In the genomic region with DNA sequence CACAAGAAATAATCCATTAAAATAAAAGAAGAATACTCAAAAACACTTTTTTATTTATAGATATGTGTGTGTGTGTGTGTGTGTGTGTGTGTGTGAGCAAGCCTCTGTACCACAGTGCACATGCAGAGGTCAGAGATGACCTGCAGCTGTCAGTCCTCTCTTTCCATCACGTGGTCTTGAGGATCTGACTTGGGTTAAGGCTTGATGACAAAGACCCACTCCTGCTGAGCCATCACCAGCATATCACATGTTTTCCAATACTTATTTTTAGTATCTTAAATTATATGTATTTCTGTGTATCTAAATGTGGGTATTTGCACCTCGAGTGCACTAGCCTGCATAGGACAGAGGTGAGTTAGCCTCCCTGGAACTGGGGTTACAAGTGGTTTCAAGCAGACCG, we compare ENCODE assay signal across 24 mouse cellular contexts. TPM values are rescaled to one million over a fixed set of nuclear protein-coding genes. Genes with fewer than 3 reads are reported as not detected.
DNase-seq lines count a peak whose midpoint lies in the region; ATAC-seq and TF ChIP-seq lines count a peak whose summit lies in the region.
"Had no signal": no experiment of that assay in that cellular context is flagged by ENCODE, and none has a peak within 500 bp of the region (broad histone marks: within the 10 kb centered on the region; RNA-seq: fewer than 3 reads in every experiment).

No protein-coding gene starts in this region.

- ATAC-seq in kidney, embryonic 15.5 days (replicated peaks; ENCODE audit: low FRiP score): no peak
- no peak for ATAC-seq in liver, embryonic 16.5 days (ENCODE audit: low read depth)
- no peak for ATAC-seq in liver, embryonic 12.5 days
- ATAC-seq: forebrain, postnatal 0 days; intestine, postnatal 0 days; midbrain, embryonic 13.5 days had no signal

- H3K9me3 ChIP-seq in kidney, embryonic 15.5 days (replicated peaks): no peaks in the 10 kb centered on the region
- no peaks in the 10 kb centered on the region for H3K9me3 ChIP-seq in liver, embryonic 16.5 days (replicated peaks; ENCODE audit: control insufficient read depth, low read length)
- no peaks in the 10 kb centered on the region for H3K9me3 ChIP-seq in liver, embryonic 12.5 days (replicated peaks)
- H3K9me3 ChIP-seq: embryonic facial prominence, embryonic 13.5 days; forebrain, embryonic 12.5 days; limb, embryonic 13.5 days; midbrain, embryonic 13.5 days had no signal

- WGBS in kidney, embryonic 15.5 days: 34% methylated on average over 3 of the region's 3 CpGs
- WGBS in liver, embryonic 16.5 days (ENCODE audit: insufficient replicate concordance): 69% methylated on average over 3 of the region's 3 CpGs
- 75% methylated on average over 3 of the region's 3 CpGs for WGBS in liver, embryonic 12.5 days (ENCODE audit: insufficient replicate concordance)

- H3K36me3 ChIP-seq in kidney, embryonic 15.5 days: peaks cover 75% of the 10 kb centered on the region
- H3K36me3 ChIP-seq in liver, embryonic 16.5 days (ENCODE audit: control insufficient read depth, insufficient read depth): peaks cover 24% of the 10 kb centered on the region
- H3K36me3 ChIP-seq in liver, embryonic 12.5 days: peaks cover 90% of the 10 kb centered on the region

- H3K9ac ChIP-seq in kidney, embryonic 15.5 days: no peak overlapping the region
- H3K9ac ChIP-seq in liver, embryonic 16.5 days (ENCODE audit: low read depth, low read length): no peak overlapping the region
- no peak overlapping the region for H3K9ac ChIP-seq in liver, embryonic 12.5 days
- H3K9ac ChIP-seq: embryonic facial prominence, embryonic 13.5 days; forebrain, embryonic 12.5 days; forebrain, postnatal 0 days; hindbrain, embryonic 14.5 days; limb, embryonic 13.5 days; midbrain, embryonic 13.5 days had no signal

- no peak overlapping the region for H3K4me2 ChIP-seq in kidney, embryonic 15.5 days
- H3K4me2 ChIP-seq in liver, embryonic 16.5 days (ENCODE audit: low read depth, low read length): no peak overlapping the region
- H3K4me2 ChIP-seq in liver, embryonic 12.5 days: no peak overlapping the region
- H3K4me2 ChIP-seq: embryonic facial prominence, embryonic 13.5 days; forebrain, embryonic 12.5 days; heart, embryonic 11.5 days; hindbrain, embryonic 14.5 days; limb, embryonic 13.5 days; midbrain, embryonic 13.5 days had no signal

- H3K27me3 ChIP-seq in kidney, embryonic 15.5 days: no peaks in the 10 kb centered on the region
- no peaks in the 10 kb centered on the region for H3K27me3 ChIP-seq in liver, embryonic 16.5 days (ENCODE audit: control insufficient read depth, insufficient read depth, low read depth, low read length)
- H3K27me3 ChIP-seq in liver, embryonic 12.5 days (replicated peaks): no peaks in the 10 kb centered on the region
- H3K27me3 ChIP-seq: embryonic facial prominence, embryonic 13.5 days; forebrain, embryonic 12.5 days; limb, embryonic 13.5 days; midbrain, embryonic 13.5 days; Patski had no signal

- peak overlapping the region; percentile 78 for H3K27ac ChIP-seq in kidney, embryonic 15.5 days
- peak overlapping the region; percentile 83 for H3K27ac ChIP-seq in liver, embryonic 16.5 days (ENCODE audit: low read length)
- H3K27ac ChIP-seq in liver, embryonic 12.5 days: no peak overlapping the region
- peak overlapping the region; percentile 62 for H3K27ac ChIP-seq in embryonic fibroblast, embryonic 13.5 days (ENCODE audit: insufficient read depth, low read length)
- H3K27ac ChIP-seq: forebrain, embryonic 12.5 days; hindbrain, embryonic 14.5 days; limb, embryonic 13.5 days; midbrain, embryonic 13.5 days had no signal

- H3K4me3 ChIP-seq in kidney, embryonic 15.5 days (replicated peaks): no peak overlapping the region
- H3K4me3 ChIP-seq in liver, embryonic 16.5 days (ENCODE audit: low read depth, low read length): no peak overlapping the region
- H3K4me3 ChIP-seq in liver, embryonic 12.5 days: no peak overlapping the region
- no peak overlapping the region for H3K4me3 ChIP-seq in embryonic fibroblast, embryonic 13.5 days (ENCODE audit: insufficient read depth, low read length)
- H3K4me3 ChIP-seq: embryonic facial prominence, embryonic 13.5 days; erythroblast, embryonic 14.5 days; forebrain, embryonic 12.5 days; limb, embryonic 13.5 days; midbrain, embryonic 13.5 days had no signal

- no peak for TF ChIP-seq CTCF in embryonic fibroblast, embryonic 13.5 days (IDR thresholded peaks at IDR 0.05; ENCODE audit: borderline replicate concordance, insufficient read depth, low read length)

- no peak for TF ChIP-seq POLR2A in embryonic fibroblast, embryonic 13.5 days (IDR thresholded peaks at IDR 0.05; ENCODE audit: low read depth, low read length)

- peaks cover 29% of the 10 kb centered on the region for H3K4me1 ChIP-seq in kidney, embryonic 15.5 days
- peaks cover 3% of the 10 kb centered on the region for H3K4me1 ChIP-seq in liver, embryonic 16.5 days (ENCODE audit: control insufficient read depth, low read depth, low read length)
- H3K4me1 ChIP-seq in liver, embryonic 12.5 days: peaks cover 8% of the 10 kb centered on the region
- H3K4me1 ChIP-seq in embryonic fibroblast, embryonic 13.5 days (ENCODE audit: control insufficient read depth, insufficient read depth, low read length): peaks cover 8% of the 10 kb centered on the region; the same call in 1 of the 2 replicates
- H3K4me1 ChIP-seq: forebrain, embryonic 12.5 days; limb, embryonic 13.5 days; midbrain, embryonic 13.5 days had no signal

- DNase-seq in kidney, adult 9 months: no peak
- no peak for DNase-seq in adrenal gland, adult 2 months
- DNase-seq in layer of hippocampus, adult 11-12 months (ENCODE audit: low spot score): no peak
- DNase-seq: cerebellum, adult 11-12 months; cerebellum, adult 9-11 months; forebrain, postnatal 0 days; heart, postnatal 4 days; retina, postnatal 1 day; right cerebral cortex, postnatal 14 days; thymus, adult 2 months; thymus, postnatal 36 days had no signal

RNA-seq across cellular contexts. Expression of a gene that starts 14.7 kb away (rescaled TPM):
- 18.9 and 21.7 TPM in 2 replicates for polyA plus RNA-seq in kidney, embryonic 15.5 days (2015; fragmentation: Nextera tagmentation; extraction: Ambion mirVana)
- polyA plus RNA-seq in liver, embryonic 16.5 days (2015; fragmentation: Nextera tagmentation; extraction: Ambion mirVana): 8.6 and 9.5 TPM in 2 replicates
- 15.6 and 16.1 TPM in 2 replicates for polyA plus RNA-seq in liver, embryonic 12.5 days (2016; fragmentation: Nextera tagmentation; extraction: Ambion mirVana)
- polyA plus RNA-seq in embryonic fibroblast, embryonic 13.5 days (2011; ENCODE audit: insufficient read length, low read depth, missing spikeins): 69.1 and 71.8 TPM in 2 replicates
- 10 to 100 TPM; 57.6 to 87.4 TPM for total RNA-seq in adrenal gland, adult 2 months (2021)
- 36.2 and 41.4 TPM in 2 replicates for polyA plus RNA-seq in adrenal gland, adult 2 months (2012; rRNA removed)
